Mouse (Mus musculus) neutrophil, adult 65 days (primary cell): ENCODE data around the gene Sh2d2a. TPM values are rescaled to one million over a fixed set of nuclear protein-coding genes. Genes with fewer than 3 reads are reported as not detected.

Source experiments
- total RNA-seq: library from RNA; stranded (reverse); gene quantifications from 2 replicates; pipeline ENCODE4 v1.2.4, GENCODE M21; 2023

Sh2d2a gene
- 0.88 and 1.2 TPM in 2 replicates for total RNA-seq

DNA sequence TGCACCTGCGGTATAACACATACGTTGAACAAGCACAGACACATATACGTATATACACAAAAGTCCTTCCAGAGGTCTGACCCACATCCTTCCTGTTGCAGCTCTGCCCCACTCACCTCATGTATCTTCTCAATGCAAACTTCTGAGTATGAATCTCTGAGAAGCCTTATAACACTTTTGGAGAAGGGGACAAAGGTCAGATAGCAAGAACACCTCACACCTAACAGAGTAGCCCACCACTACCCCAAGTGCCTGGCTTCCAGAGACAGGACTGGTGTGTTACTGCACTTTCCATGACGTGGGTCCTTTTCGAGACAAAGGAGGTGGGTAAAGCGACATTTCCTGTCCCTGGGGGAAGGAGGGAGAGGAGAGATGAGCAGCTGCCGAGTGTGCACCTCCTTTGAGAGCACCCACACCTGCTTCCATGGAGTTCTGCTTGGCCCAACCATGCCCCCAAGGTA is at the start of gene Sh2d2a:
Gene Sh2d2a, plus strand, starts transcription at position 106 of the 461 bp plus-strand sequence.

DNA sequence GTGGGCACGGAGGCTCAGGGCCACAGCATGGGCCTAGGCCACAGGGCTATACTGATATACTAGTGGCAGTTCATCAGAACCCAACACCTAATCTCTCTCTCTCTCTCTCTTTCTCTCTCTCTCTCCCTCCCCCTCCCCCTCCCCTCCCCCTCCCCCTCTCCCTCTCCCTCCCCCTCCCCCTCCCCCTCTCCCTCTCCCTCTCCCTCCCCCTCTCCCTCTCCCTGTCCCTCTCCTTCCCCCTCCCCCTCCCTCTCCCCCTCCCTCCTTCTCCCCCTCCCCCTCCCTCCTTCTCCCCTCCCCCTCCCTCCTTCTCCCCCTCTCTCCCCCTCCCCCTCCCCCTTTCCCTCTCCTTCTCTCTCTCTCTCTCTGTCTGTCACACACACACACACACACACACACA is 22.3 kb upstream of the Sh2d2a start, which contains the start of gene Pear1:
Gene Pear1, minus strand, starts transcription at position 101 of the 400 bp plus-strand sequence.

DNA sequence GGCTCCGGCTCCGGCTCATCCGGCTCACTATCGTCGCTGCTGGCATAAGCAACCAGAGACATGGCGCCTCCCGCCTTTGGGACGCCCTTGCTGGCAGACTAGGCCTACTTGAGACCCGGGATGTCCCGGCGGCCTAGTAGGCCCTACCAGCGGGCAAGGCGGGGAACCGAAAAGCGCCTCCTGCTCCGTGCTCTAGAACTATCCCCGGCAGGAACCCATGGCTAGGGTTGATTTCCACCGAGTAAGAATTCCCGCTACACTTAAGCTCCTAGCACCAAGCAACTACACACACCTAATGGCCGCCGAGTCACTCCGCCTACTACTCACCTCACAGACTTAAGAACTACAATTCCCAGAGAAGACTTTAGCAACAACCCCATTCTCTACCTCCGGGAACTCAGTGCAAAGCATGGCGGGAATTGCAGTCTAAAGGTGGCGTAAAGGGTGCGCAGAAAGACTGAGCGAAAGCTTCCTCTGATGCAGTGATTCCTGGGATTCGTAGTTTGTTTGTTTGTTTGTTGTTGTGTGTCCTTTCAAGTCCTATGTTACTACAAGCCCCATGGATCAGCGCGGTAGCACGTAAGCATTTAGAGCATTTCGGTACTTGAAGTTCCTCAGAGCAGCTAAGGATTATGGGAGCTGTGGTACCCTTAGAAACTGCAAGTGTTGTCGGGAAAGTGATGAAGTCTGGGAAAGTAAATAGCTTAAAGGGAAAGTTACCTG is 38.9 kb downstream of the Sh2d2a start, which contains the start of gene Prcc:
Gene Prcc, minus strand, starts transcription at position 328 of the 723 bp plus-strand sequence.

Other genes starting within 250 kb of the Sh2d2a start
- 23.5 and 27.2 TPM in 2 replicates for gene Arhgef11, start 229.2 kb upstream of the Sh2d2a start, total RNA-seq
- 0.27 and 3.5 TPM in 2 replicates for gene Lrrc71, start 98.1 kb upstream of the Sh2d2a start, total RNA-seq
- not detected in 2 replicates for gene Ntrk1, start 51.6 kb upstream of the Sh2d2a start, total RNA-seq
- gene Insrr, start 49.8 kb upstream of the Sh2d2a start, total RNA-seq: not detected in 2 replicates
- gene Pear1, start 22.4 kb upstream of the Sh2d2a start, total RNA-seq: 0.34 and 1.5 TPM in 2 replicates
- gene Prcc, start 38.9 kb downstream of the Sh2d2a start, total RNA-seq: 26.9 and 29.1 TPM in 2 replicates
- gene Hdgf, start 59.6 kb downstream of the Sh2d2a start, total RNA-seq: 80.4 and 98.0 TPM in 2 replicates
- 62.4 and 72.9 TPM in 2 replicates for gene Mrpl24, start 72.8 kb downstream of the Sh2d2a start, total RNA-seq
- 21.0 and 25.9 TPM in 2 replicates for gene Isg20l2, start 83.6 kb downstream of the Sh2d2a start, total RNA-seq
- 10.7 and 10.8 TPM in 2 replicates for gene Rrnad1, start 84.0 kb downstream of the Sh2d2a start, total RNA-seq
- gene Crabp2, start 101.9 kb downstream of the Sh2d2a start, total RNA-seq: 0.54 and 0.66 TPM in 2 replicates
- not detected in 2 replicates for gene Nes, start 124.3 kb downstream of the Sh2d2a start, total RNA-seq
- gene Bcan, start 153.5 kb downstream of the Sh2d2a start, total RNA-seq: not detected in 2 replicates
- not detected in 2 replicates for gene Hapln2, start 180.8 kb downstream of the Sh2d2a start, total RNA-seq
- 2.7 and 3.8 TPM in 2 replicates for gene Gpatch4, start 196.4 kb downstream of the Sh2d2a start, total RNA-seq
- gene Naxe, start 211.7 kb downstream of the Sh2d2a start, total RNA-seq: 21.0 and 21.5 TPM in 2 replicates
- gene Ttc24, start 231.5 kb downstream of the Sh2d2a start, total RNA-seq: not detected in 2 replicates
- gene Iqgap3, start 235.2 kb downstream of the Sh2d2a start, total RNA-seq: 29.2 and 45.4 TPM in 2 replicates